Mouse (Mus musculus): ENCODE measurements around the gene Gm3233.
"Not testable (repeated sequence)": the region's sequence is repeated elsewhere in the genome, so short reads cannot be mapped to it uniquely, and the experiment has no call there.

DNA sequence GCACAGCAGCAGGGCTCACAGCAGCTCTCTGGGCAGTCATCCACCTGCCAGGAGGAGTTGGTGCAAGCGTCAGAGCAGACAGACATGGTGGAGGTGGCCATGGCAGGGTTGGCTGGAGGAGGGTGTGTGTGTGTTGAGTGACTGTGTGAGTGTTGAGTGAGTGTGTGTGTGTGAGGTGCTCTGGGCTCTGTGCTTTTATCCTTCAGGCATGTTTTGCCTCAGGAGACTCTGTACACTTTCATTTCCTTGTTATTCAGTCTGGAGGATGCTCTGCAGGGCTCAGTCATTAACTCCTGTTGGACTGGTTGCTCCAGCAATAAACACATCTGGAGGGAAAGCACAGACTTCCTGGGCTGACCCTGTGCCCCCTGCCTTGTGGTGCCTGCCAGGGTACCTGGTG lies 8.2 kb downstream of the Gm3233 start, which contains the start of gene Gm9736:
- TF ChIP-seq POLR2A (IDR thresholded peaks at IDR 0.05; ENCODE audit: borderline replicate concordance, extremely low read depth, low read depth, low read length); CTCF (IDR thresholded peaks at IDR 0.05; ENCODE audit: insufficient read depth, low read length): not testable (repeated sequence)
